Mouse (Mus musculus) Patski (cell line): ENCODE data around the gene Fgf22. TPM values are rescaled to one million over a fixed set of nuclear protein-coding genes. Genes with fewer than 3 reads are reported as not detected.

Experiments
- ATAC-seq: fragments of 100-300 bp; one replicate; pipeline ENCODE4 v1.8.0; 2021
- CTCF ChIA-PET: fragments of 350-600 bp; sonication (Branson Sonifier 250); formaldehyde crosslinking; loops from one replicate; lab custom pipeline; 2022; ENCODE audit warnings: inconsistent platforms; lab: Charles Lee
- POLR2A ChIA-PET: fragments of 350-600 bp; sonication (Branson Sonifier 250); formaldehyde crosslinking; loops from one replicate; lab custom pipeline; 2022; ENCODE audit warnings: antibody characterized with exemption, inconsistent platforms; lab: Charles Lee
- DNase-seq: peaks from one replicate; pipeline ENCODE4 v3.0.0-alpha.2; 2011; ENCODE audit warnings: low read depth, low spot score
- H3K27me3 ChIP-seq: fragments of 371-371 bp; one replicate; pipeline ENCODE4 v1.5.1; 2021
- CTCF ChIP-seq: fragments of 100-300 bp; IDR thresholded peaks from one replicate; pipeline ENCODE4 v1.5.1; 2021
- in situ Hi-C: fragments of 300-500 bp; cut with MboI; formaldehyde crosslinking; loops from 3 replicates; pipeline ENCODE4 v1.11.1; 2018; ENCODE audit warnings: low pct_unique_long_range_greater_than_20kb, mixed read lengths
- polyA plus RNA-seq: library from polyadenylated mRNA; unstranded; gene quantifications from one replicate; pipeline ENCODE4 v1.2.3, GENCODE M21; 2021

Gene Fgf22
- polyA plus RNA-seq, 1 experiment from 2014 or later: 0.63 TPM

GRCm38 (mm10) chr10:79729357-79729965 is 25.4 kb upstream of the Fgf22 start:
- in situ Hi-C loops: no loop called here
- POLR2A ChIA-PET: no interaction called here

GRCm38 (mm10) chr10:79732500-79732899 is 22.4 kb upstream of the Fgf22 start:
- no peak for TF ChIP-seq CTCF
- CTCF ChIA-PET: interaction anchor here (1.6 kb wide), 1 partner anchor 11 kb away, joined by 4 read pairs; no protein-coding TSS in a partner anchor
- ATAC-seq (no peak), DNase-seq (no peak)
- in situ Hi-C loops: no loop called here
- POLR2A ChIA-PET: no interaction called here
- no peaks in the 10 kb centered on the region for H3K27me3 ChIP-seq

More at GRCm38 (mm10) chr10:79729357-79729965, 25.4 kb upstream of the Fgf22 start:
- ATAC-seq (no peak), DNase-seq (no peak)
- CTCF ChIA-PET: no interaction called here
- H3K27me3 ChIP-seq: no peaks in the 10 kb centered on the region
- no peak for TF ChIP-seq CTCF

GRCm38 (mm10) chr10:79733847-79734246 is 21.0 kb upstream of the Fgf22 start:
- POLR2A ChIA-PET: interaction anchor here (0.6 kb wide), 1 partner anchor 407 kb away, joined by 3 read pairs; no protein-coding TSS in a partner anchor
- no peak for TF ChIP-seq CTCF
- ATAC-seq: no peak

GRCm38 (mm10) chr10:79735361-79735760 is 19.5 kb upstream of the Fgf22 start:
- no peak for ATAC-seq
- in situ Hi-C loops: no loop called here
- DNase-seq: no peak
- no peaks in the 10 kb centered on the region for H3K27me3 ChIP-seq
- POLR2A ChIA-PET: no interaction called here
- CTCF ChIA-PET: interaction anchor here (0.8 to 0.9 kb wide), 2 partner anchors 9 to 12 kb away, joined by 3 read pairs; no protein-coding TSS in a partner anchor
- no peak for TF ChIP-seq CTCF

More at GRCm38 (mm10) chr10:79733847-79734246, 21.0 kb upstream of the Fgf22 start:
- in situ Hi-C loops: no loop called here
- CTCF ChIA-PET: interaction anchor here (0.9 to 1.6 kb wide), 3 partner anchors 10 to 29 kb away, joined by 3 to 4 read pairs (median 3); partner anchors contain the start of gene Bsg
- H3K27me3 ChIP-seq: no peaks in the 10 kb centered on the region
- DNase-seq: no peak

- in situ Hi-C loops: no loop called here
- DNase-seq (no peak), ATAC-seq (no peak)
- ChIA-PET POLR2A (no interaction called here), CTCF (no interaction called here)
- no peak for TF ChIP-seq CTCF
- H3K27me3 ChIP-seq: no peaks in the 10 kb centered on the region
Observed at GRCm38 (mm10) chr10:79736706-79737105, 18.2 kb upstream of the Fgf22 start.

GRCm38 (mm10) chr10:79738259-79738658 is 16.6 kb upstream of the Fgf22 start:
- DNase-seq: no peak
- no peaks in the 10 kb centered on the region for H3K27me3 ChIP-seq
- no peak for TF ChIP-seq CTCF
- ChIA-PET POLR2A (no interaction called here), CTCF (no interaction called here)
- no peak for ATAC-seq
- in situ Hi-C loops: no loop called here

- CTCF ChIA-PET: no interaction called here
- in situ Hi-C loops: no loop called here
- no peaks in the 10 kb centered on the region for H3K27me3 ChIP-seq
- ATAC-seq (no peak), DNase-seq (no peak)
- no peak for TF ChIP-seq CTCF
- POLR2A ChIA-PET: interaction anchor here (0.9 kb wide), 1 partner anchor 63 kb away, joined by 3 read pairs; no protein-coding TSS in a partner anchor
Observed at GRCm38 (mm10) chr10:79739234-79739633, 15.6 kb upstream of the Fgf22 start.

GRCm38 (mm10) chr10:79740863-79741262 is 14.0 kb upstream of the Fgf22 start:
- in situ Hi-C loops: no loop called here
- ChIA-PET CTCF (interaction anchor here (0.6 to 0.8 kb wide), 2 partner anchors 11 to 39 kb away, joined by 3 to 4 read pairs; no protein-coding TSS in a partner anchor), POLR2A (interaction anchor here (1.4 kb wide), 1 partner anchor 16 kb away, joined by 3 read pairs; no protein-coding TSS in a partner anchor)

GRCm38 (mm10) chr10:79743161-79743560 is 11.7 kb upstream of the Fgf22 start:
- no peak for TF ChIP-seq CTCF
- ChIA-PET CTCF (interaction anchor here (1.7 kb wide), 1 partner anchor 10 kb away, joined by 4 read pairs; no protein-coding TSS in a partner anchor), POLR2A (no interaction called here)
- DNase-seq (no peak), ATAC-seq (no peak)
- in situ Hi-C loops: no loop called here
- H3K27me3 ChIP-seq: no peaks in the 10 kb centered on the region

More at GRCm38 (mm10) chr10:79740863-79741262, 14.0 kb upstream of the Fgf22 start:
- DNase-seq: no peak
- TF ChIP-seq CTCF: no peak
- ATAC-seq: no peak
- no peaks in the 10 kb centered on the region for H3K27me3 ChIP-seq

- in situ Hi-C loops: no loop called here
- no peak for DNase-seq
- CTCF ChIA-PET: interaction anchor here (1.5 to 1.7 kb wide), 2 partner anchors 10 to 18 kb away, joined by 3 to 4 read pairs; no protein-coding TSS in a partner anchor
- H3K27me3 ChIP-seq: no peaks in the 10 kb centered on the region
- TF ChIP-seq CTCF: no peak
- no peak for ATAC-seq
- POLR2A ChIA-PET: no interaction called here
Observed at GRCm38 (mm10) chr10:79743650-79744365, 11.1 kb upstream of the Fgf22 start.
